Mouse (Mus musculus): ENCODE results near the gene Fbxo22.
"Not testable (repeated sequence)": the region's sequence is repeated elsewhere in the genome, so short reads cannot be mapped to it uniquely, and the experiment has no call there.

Fbxo22 gene

GRCm38 (mm10) chr9:55208790-55209481 is at the start of gene Fbxo22:
Gene Fbxo22 (plus strand): TSS chr9:55208925.
- DNase-seq = peak; percentile 84

GRCm38 (mm10) chr9:55170655-55171412 is 37.9 kb upstream of the Fbxo22 start:
- DNase-seq = no peak

GRCm38 (mm10) chr9:55172195-55172685 is 36.5 kb upstream of the Fbxo22 start:
- DNase-seq = peak; percentile 9 to 10

GRCm38 (mm10) chr9:55174235-55174634 is 34.5 kb upstream of the Fbxo22 start:
- DNase-seq = no peak

- no peak for DNase-seq
These were observed 12.8 kb upstream of the Fbxo22 start for GRCm38 (mm10) chr9:55195876-55196275.

GRCm38 (mm10) chr9:55198260-55198659 is 10.5 kb upstream of the Fbxo22 start:
- DNase-seq = no peak

GRCm38 (mm10) chr9:55199348-55199747 is 9.4 kb upstream of the Fbxo22 start:
- DNase-seq = no peak

- no peak for DNase-seq
These were observed 301 bp upstream of the Fbxo22 start for GRCm38 (mm10) chr9:55208458-55208789.

GRCm38 (mm10) chr9:55211611-55212010 is 2.9 kb downstream of the Fbxo22 start:
- DNase-seq = no peak

- no peak for DNase-seq
These were observed 4.7 kb downstream of the Fbxo22 start for GRCm38 (mm10) chr9:55213396-55213795.

GRCm38 (mm10) chr9:55215056-55215455 is 6.3 kb downstream of the Fbxo22 start:
- DNase-seq = no peak

- no peak for DNase-seq
These were observed 6.9 kb downstream of the Fbxo22 start for GRCm38 (mm10) chr9:55215648-55216047.

- DNase-seq = no peak
These were observed 7.4 kb downstream of the Fbxo22 start for GRCm38 (mm10) chr9:55216078-55216477.

GRCm38 (mm10) chr9:55217381-55217780 is 8.7 kb downstream of the Fbxo22 start:
- no peak for DNase-seq

- DNase-seq = no peak
These were observed 16.5 kb downstream of the Fbxo22 start for GRCm38 (mm10) chr9:55225165-55225737.

GRCm38 (mm10) chr9:55226251-55226650 is 17.5 kb downstream of the Fbxo22 start:
- no peak for DNase-seq

- DNase-seq = no peak
These were observed 19.4 kb downstream of the Fbxo22 start for GRCm38 (mm10) chr9:55228149-55228548.

- DNase-seq = no peak
These were observed 20.3 kb downstream of the Fbxo22 start for GRCm38 (mm10) chr9:55229010-55229409.

GRCm38 (mm10) chr9:55231544-55231943 is 22.8 kb downstream of the Fbxo22 start:
- peak in 1 of 2 experiments; percentile 10 for DNase-seq

GRCm38 (mm10) chr9:55232110-55232509 is 23.4 kb downstream of the Fbxo22 start:
- no peak for DNase-seq

GRCm38 (mm10) chr9:55232586-55232985 is 23.9 kb downstream of the Fbxo22 start:
- DNase-seq = no peak

- not testable (repeated sequence) for DNase-seq
These were observed 24.4 kb downstream of the Fbxo22 start for GRCm38 (mm10) chr9:55233076-55233475.

GRCm38 (mm10) chr9:55236235-55237165 is 27.8 kb downstream of the Fbxo22 start:
- DNase-seq = no peak
